Mouse (Mus musculus) MEL (cell line): ENCODE results near the gene Opcml. TPM values are rescaled to one million over a fixed set of nuclear protein-coding genes. Genes with fewer than 3 reads are reported as not detected.

ENCODE experiments used
- DNase-seq: peaks from one replicate; pipeline ENCODE4 v3.0.0; 2011; ENCODE audit warnings: low read depth, low spot score
- H3K27ac ChIP-seq: 2 replicates; pipeline ENCODE4 v1.5.1; 2012; ENCODE audit warnings: low read depth, mild to moderate bottlenecking, control low read depth, low read length, moderate library complexity; ENCODE audit not compliant: control insufficient read depth
- H3K27me3 ChIP-seq, 2 experiments: fragments of 150-350 bp in 1 of 2; sonication (generic) in 1 of 2; 2 replicates each; pipeline ENCODE4 v1.6.1; 2012; ENCODE audit warnings: low read length in 2 of 2, mild to moderate bottlenecking in 2 of 2, improper control_type of control experiment in 1 of 2, moderate library complexity in 1 of 2; ENCODE audit not compliant: insufficient read depth in 2 of 2, control insufficient read depth in 1 of 2
- H3K36me3 ChIP-seq, 2 experiments: 2 replicates each; pipeline ENCODE4 v1.6.1; 2012 to 2014; ENCODE audit warnings: low read length in 2 of 2, improper control_type of control experiment in 1 of 2, inconsistent platforms in 1 of 2, mild to moderate bottlenecking in 1 of 2; ENCODE audit not compliant: insufficient read depth in 2 of 2, control insufficient read depth in 1 of 2
- H3K4me1 ChIP-seq, 2 experiments: fragments of 150-350 bp in 1 of 2; sonication (generic) in 1 of 2; 2 replicates each; pipeline ENCODE4 v1.6.1; 2012; ENCODE audit warnings: low read length in 2 of 2, improper control_type of control experiment in 1 of 2, mild to moderate bottlenecking in 1 of 2; ENCODE audit not compliant: insufficient read depth in 2 of 2, control insufficient read depth in 1 of 2
- H3K4me3 ChIP-seq, 2 experiments: fragments of 150-350 bp in 1 of 2; sonication (generic) in 1 of 2; 2 replicates each; pipeline ENCODE4 v1.5.1; 2012; ENCODE audit warnings: low read depth in 2 of 2, low read length in 2 of 2, mild to moderate bottlenecking in 2 of 2, moderate library complexity in 2 of 2, control low read depth in 1 of 2, improper control_type of control experiment in 1 of 2; ENCODE audit not compliant: control insufficient read depth in 1 of 2, insufficient read depth in 1 of 2
- H3K79me2 ChIP-seq: 2 replicates; pipeline ENCODE4 v1.6.1; 2012; ENCODE audit warnings: mild to moderate bottlenecking, low read length, moderate library complexity; ENCODE audit not compliant: control insufficient read depth, poor library complexity, insufficient read depth
- H3K9ac ChIP-seq: 2 replicates; pipeline ENCODE4 v1.6.1; 2012; ENCODE audit warnings: low read depth, mild to moderate bottlenecking, control low read depth, low read length, moderate library complexity; ENCODE audit not compliant: control insufficient read depth, poor library complexity, severe bottlenecking
- H3K9me3 ChIP-seq: fragments of 150-350 bp; sonication (generic); replicated peaks from 2 replicates; pipeline ENCODE4 v1.6.1; 2012; ENCODE audit warnings: mild to moderate bottlenecking, low read length, improper control_type of control experiment, moderate library complexity; ENCODE audit not compliant: insufficient read depth
- CHD2 ChIP-seq: IDR thresholded peaks from 2 replicates; pipeline ENCODE4 v1.6.1; 2011; ENCODE audit warnings: low read length, improper control_type of control experiment
- CTCF ChIP-seq, 3 experiments: IDR thresholded peaks in 2 of 3; conservative IDR thresholded peaks in 1 of 3; 2 replicates each; pipeline ENCODE4 v1.5.1; 2011 to 2012; ENCODE audit warnings: low read length in 3 of 3, low read depth in 2 of 3, mild to moderate bottlenecking in 2 of 3, improper control_type of control experiment in 1 of 3, inconsistent platforms in 1 of 3, mixed read lengths in 1 of 3, moderate library complexity in 1 of 3; ENCODE audit not compliant: control insufficient read depth in 1 of 3, insufficient read depth in 1 of 3, poor library complexity in 1 of 3, severe bottlenecking in 1 of 3
- ELF1 ChIP-seq: IDR thresholded peaks from 2 replicates; pipeline ENCODE4 v1.6.1; 2014; ENCODE audit warnings: low read depth, mild to moderate bottlenecking, inconsistent platforms, low read length, improper control_type of control experiment, moderate library complexity
- HCFC1 ChIP-seq: IDR thresholded peaks from 2 replicates; pipeline ENCODE4 v1.6.1; 2012; ENCODE audit warnings: low read depth, mild to moderate bottlenecking, inconsistent platforms, low read length, improper control_type of control experiment, moderate library complexity
- MAX ChIP-seq: IDR thresholded peaks from 2 replicates; pipeline ENCODE4 v1.6.1; 2011; ENCODE audit warnings: low read length, improper control_type of control experiment
- MAZ ChIP-seq: IDR thresholded peaks from 2 replicates; pipeline ENCODE4 v1.6.1; 2012; ENCODE audit warnings: low read depth, mild to moderate bottlenecking, inconsistent platforms, low read length, improper control_type of control experiment
- NRF1 ChIP-seq: IDR thresholded peaks from 2 replicates; pipeline ENCODE4 v1.6.1; 2014; ENCODE audit warnings: low read depth, mild to moderate bottlenecking, inconsistent platforms, low read length, improper control_type of control experiment, moderate library complexity; ENCODE audit not compliant: poor library complexity, insufficient read depth, severe bottlenecking
- POLR2A ChIP-seq, 2 experiments: IDR thresholded peaks; 2 replicates each; pipeline ENCODE4 v1.6.1; 2011 to 2012; ENCODE audit warnings: low read length in 2 of 2, mild to moderate bottlenecking in 2 of 2, control low read depth in 1 of 2, improper control_type of control experiment in 1 of 2, low read depth in 1 of 2, moderate library complexity in 1 of 2; ENCODE audit not compliant: control insufficient read depth in 1 of 2, insufficient read depth in 1 of 2, poor library complexity in 1 of 2
- POLR2AphosphoS2 ChIP-seq: IDR thresholded peaks from 2 replicates; pipeline ENCODE4 v1.6.1; 2011; ENCODE audit warnings: low read length, improper control_type of control experiment
- RCOR1 ChIP-seq: IDR thresholded peaks from 2 replicates; pipeline ENCODE4 v1.6.1; 2012; ENCODE audit warnings: low read depth, mild to moderate bottlenecking, inconsistent platforms, low read length, improper control_type of control experiment
- TCF12 ChIP-seq: IDR thresholded peaks from 2 replicates; pipeline ENCODE4 v1.6.1; 2014; ENCODE audit warnings: low read depth, mild to moderate bottlenecking, inconsistent platforms, low read length, improper control_type of control experiment, moderate library complexity
- ZC3H11A ChIP-seq: IDR thresholded peaks from 2 replicates; pipeline ENCODE4 v1.6.1; 2012; ENCODE audit warnings: low read depth, mild to moderate bottlenecking, inconsistent platforms, low read length, improper control_type of control experiment
- ZKSCAN1 ChIP-seq: IDR thresholded peaks from 2 replicates; pipeline ENCODE4 v1.6.1; 2012; ENCODE audit warnings: low read depth, mild to moderate bottlenecking, inconsistent platforms, low read length, improper control_type of control experiment, moderate library complexity
- polyA plus RNA-seq, 2 experiments: library from polyadenylated mRNA; stranded (reverse) in 1 of 2; unstranded in 1 of 2; fragments of >175 nt in 1 of 2; fragments of >200 nt in 1 of 2; gene quantifications; 2 replicates each; pipeline versions ENCODE4 v1.2.1 to v1.2.4; 2012; ENCODE audit warnings: low replicate concordance in 2 of 2, low read depth in 1 of 2; ENCODE audit not compliant: insufficient read length in 2 of 2, insufficient read depth in 1 of 2, missing spikeins in 1 of 2
- total RNA-seq: library from RNA; depleted of rRNA; stranded (reverse); fragments of 300-350 nt; gene quantifications from 2 replicates; pipeline ENCODE4 v1.2.3, GENCODE M21; 2012

Opcml gene
- total and polyA plus RNA-seq, 3 experiments = not detected

DNA sequence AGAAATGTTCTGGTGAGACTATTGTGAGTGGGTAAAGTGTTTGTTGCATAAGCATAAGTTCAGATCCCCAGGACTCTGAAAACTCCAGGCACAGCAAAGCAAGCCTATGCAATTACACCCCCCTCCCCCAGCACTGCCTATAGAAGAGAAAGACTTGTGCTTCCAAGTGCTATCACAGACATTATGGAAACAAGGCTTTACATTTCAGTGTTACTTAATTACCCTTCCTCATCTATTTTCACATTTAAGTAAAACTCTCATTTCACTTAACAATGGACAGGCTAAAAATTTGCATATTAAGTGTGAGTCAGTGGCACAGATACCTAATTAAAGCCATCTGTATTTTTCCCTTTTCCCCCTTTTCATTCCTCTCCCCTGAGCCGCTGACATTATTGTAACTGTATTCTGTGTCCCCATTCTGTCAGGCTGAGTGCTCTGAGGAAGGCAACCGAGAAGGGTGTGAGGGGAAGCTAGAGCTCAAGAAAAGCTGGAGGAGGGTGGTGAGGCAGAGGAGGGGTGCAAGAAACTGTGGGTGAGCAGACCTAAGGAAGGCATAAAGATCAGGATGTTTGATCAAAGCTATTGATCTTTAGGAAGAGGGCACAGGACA, 1055.5 kb downstream of the Opcml start:
- no peaks in the 10 kb centered on the region for H3K79me2 ChIP-seq
- H3K9ac ChIP-seq = no peak overlapping the region
- H3K4me3 ChIP-seq = no peak overlapping the region
- H3K27ac ChIP-seq = no peak overlapping the region
- no peak for TF ChIP-seq HCFC1
- no peak for TF ChIP-seq MAZ
- TF ChIP-seq ZKSCAN1 = no peak
- no peaks in the 10 kb centered on the region for H3K9me3 ChIP-seq
- H3K4me1 ChIP-seq = no peaks in the 10 kb centered on the region
- no peaks in the 10 kb centered on the region for H3K36me3 ChIP-seq
- no peaks in the 10 kb centered on the region for H3K27me3 ChIP-seq
- DNase-seq = no peak

DNA sequence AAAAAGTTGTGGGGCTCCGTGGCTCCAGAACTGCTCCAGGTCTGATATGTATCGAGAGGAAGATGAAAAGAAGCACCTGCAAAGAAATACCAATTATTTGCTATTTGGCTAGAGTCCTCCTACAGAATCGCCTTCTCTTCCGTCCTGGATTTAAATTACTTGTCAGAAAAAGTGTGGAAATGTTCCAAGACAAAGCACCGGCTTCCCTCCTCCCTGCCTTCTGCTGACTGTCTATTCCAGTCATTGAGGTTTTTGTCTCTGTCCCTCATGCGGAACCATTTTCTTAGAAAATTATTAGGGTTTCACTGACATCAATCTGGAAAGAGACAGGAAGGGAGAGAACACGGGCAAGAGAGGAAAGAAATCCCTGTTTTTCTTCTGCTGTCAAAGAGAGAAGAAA, 1065.3 kb downstream of the Opcml start:
- H3K9ac ChIP-seq = no peak overlapping the region
- no peaks in the 10 kb centered on the region for H3K27me3 ChIP-seq
- H3K36me3 ChIP-seq = no peaks in the 10 kb centered on the region
- no peak overlapping the region for H3K27ac ChIP-seq
- no peaks in the 10 kb centered on the region for H3K4me1 ChIP-seq
- no peak overlapping the region for H3K4me3 ChIP-seq
- DNase-seq = no peak
- no peak for TF ChIP-seq CTCF (IDR thresholded peaks at IDR 0.05 in 2 of 3, conservative IDR thresholded peaks at IDR 0.05 in 1 of 3; ENCODE audit: control insufficient read depth in 1 of 3, insufficient read depth in 1 of 3, low read depth in 2 of 3, low read length in 3 of 3, poor library complexity in 1 of 3, severe bottlenecking in 1 of 3)
- no peak for TF ChIP-seq TCF12
- no peak for TF ChIP-seq CHD2
- TF ChIP-seq ZC3H11A = no peak
- no peak for TF ChIP-seq ELF1
- no peak for TF ChIP-seq POLR2AphosphoS2
- TF ChIP-seq MAX = no peak
- TF ChIP-seq POLR2A (IDR thresholded peaks at IDR 0.05; ENCODE audit: control insufficient read depth in 1 of 2, insufficient read depth in 1 of 2, low read depth in 1 of 2, low read length in 2 of 2, poor library complexity in 1 of 2) = no peak
- no peaks in the 10 kb centered on the region for H3K79me2 ChIP-seq
- no peaks in the 10 kb centered on the region for H3K9me3 ChIP-seq

DNA sequence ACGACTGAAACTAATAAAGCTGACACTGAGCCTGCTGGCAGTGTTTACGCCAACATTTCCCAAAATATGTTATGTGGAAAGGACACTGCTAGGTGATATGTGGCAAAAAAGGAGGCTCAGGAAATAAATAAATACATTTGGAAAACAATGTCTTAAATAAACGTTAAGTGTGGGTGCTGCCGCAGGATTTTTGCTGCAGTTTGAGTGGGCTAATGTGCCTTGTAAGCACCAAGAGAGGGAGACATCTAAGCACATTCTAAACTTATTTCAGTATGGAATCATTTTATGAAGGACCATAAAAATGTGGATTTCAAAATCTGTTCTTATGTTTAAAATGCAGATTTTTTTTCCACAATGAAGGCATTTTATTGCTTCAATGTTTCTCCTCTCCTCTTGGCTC, 1071.4 kb downstream of the Opcml start:
- H3K9me3 ChIP-seq = no peaks in the 10 kb centered on the region
- H3K36me3 ChIP-seq = no peaks in the 10 kb centered on the region
- no peak for DNase-seq
- no peaks in the 10 kb centered on the region for H3K4me1 ChIP-seq
- TF ChIP-seq CHD2 (no peak), NRF1 (no peak), RCOR1 (no peak)
- H3K27ac ChIP-seq = no peak overlapping the region
- no peaks in the 10 kb centered on the region for H3K27me3 ChIP-seq
- H3K9ac ChIP-seq = no peak overlapping the region
- no peak overlapping the region for H3K4me3 ChIP-seq
- H3K79me2 ChIP-seq = no peaks in the 10 kb centered on the region
